Mouse (Mus musculus): ENCODE measurements around the gene Tubg1.

The Tubg1 gene

DNA sequence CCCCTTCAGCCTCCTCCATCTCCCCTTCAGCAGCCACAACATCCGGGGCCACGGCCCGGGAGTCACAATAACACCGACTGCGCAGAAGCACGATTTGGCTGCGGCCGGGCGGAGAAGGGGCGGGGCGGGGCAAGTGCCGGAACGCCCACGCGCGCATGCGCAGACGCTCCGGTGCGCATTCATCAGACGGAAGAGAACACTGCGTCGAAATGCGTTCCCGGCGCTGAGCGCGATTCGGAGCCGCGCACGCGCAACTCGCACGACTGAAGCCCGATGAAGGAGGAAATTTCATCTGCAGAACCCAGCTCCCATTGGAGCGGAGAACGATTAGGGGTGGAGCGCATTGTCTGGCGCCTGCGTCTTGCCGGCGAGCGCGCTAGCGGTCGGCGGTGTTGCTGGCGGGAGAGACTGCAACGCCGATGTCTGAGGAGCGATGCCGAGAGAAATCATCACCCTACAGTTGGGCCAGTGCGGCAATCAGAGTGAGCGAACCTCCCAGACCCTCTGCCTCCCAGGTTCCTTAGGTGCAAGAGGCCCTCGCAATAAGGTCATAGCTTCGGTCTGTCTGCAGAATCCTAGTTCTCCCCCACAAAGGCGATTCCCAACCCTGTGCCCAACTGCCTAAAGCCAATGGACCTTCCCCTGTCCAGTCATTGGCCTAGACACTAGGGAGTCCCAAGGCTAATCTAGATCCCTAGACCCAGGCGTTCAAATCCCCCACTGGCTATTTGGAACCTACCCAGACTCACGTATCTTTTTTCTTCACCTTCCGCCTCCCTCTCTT is at the start of gene Tubg1, which contains the start of gene Retreg3:
Tubg1 (plus strand) TSS at position 178 of the 784 bp plus-strand sequence.
Retreg3 (minus strand) TSS at position 133 of the 784 bp plus-strand sequence.
- ChIA-PET POLR2A (interaction anchor here (0.5 to 3.5 kb wide), 73 partner anchors 9 to 1757 kb away, joined by 3 to 23 read pairs (median 4); partner anchors contain the start of genes Cntd1 (in 2 of the 4), Cntnap1 (in 2 of the 4), Coa3 (in 2 of the 4) and Mlx (in 2 of the 4)), CTCF (interaction anchor here in 3 of 4 experiments (0.5 to 1.8 kb wide), 18 partner anchors 12 to 791 kb away, joined by 3 to 13 read pairs (median 4); partner anchors contain the start of genes Psmc3ip (in 2 of the 3), Becn1 (in 1 of the 3), Ccr10 (in 1 of the 3) and Cntd1 (in 1 of the 3))

DNA sequence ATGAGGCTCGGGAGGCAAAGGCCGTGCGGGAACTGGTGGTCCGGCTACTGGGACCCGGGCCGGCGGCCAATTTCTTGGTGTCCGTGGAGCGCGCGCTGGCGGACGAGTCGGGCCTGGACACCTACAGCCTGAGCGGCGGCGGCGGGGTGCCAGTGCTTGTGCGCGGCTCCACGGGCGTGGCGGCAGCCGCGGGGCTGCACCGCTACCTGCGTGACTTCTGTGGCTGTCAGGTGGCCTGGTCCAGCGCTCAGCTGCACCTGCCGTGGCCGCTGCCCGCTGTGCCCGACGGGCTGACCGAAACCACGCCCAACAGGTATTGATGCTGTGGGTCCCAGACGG is 49.6 kb upstream of the Tubg1 start:
- ChIA-PET CTCF (interaction anchor here (0.6 to 2.5 kb wide), 21 partner anchors 9 to 628 kb away, joined by 3 to 28 read pairs (median 4); partner anchors contain the start of genes Becn1 (in 1 of the 4), Coasy (in 1 of the 4) and Psmc3ip (in 1 of the 4)), POLR2A (interaction anchor here in 3 of 4 experiments (0.6 to 2.7 kb wide), 44 partner anchors 8 to 674 kb away, joined by 3 to 22 read pairs (median 4); partner anchors contain the start of genes Rpl27 (in 3 of the 3), Cavin1 (in 2 of the 3), Coasy (in 2 of the 3) and Hsd17b1 (in 2 of the 3))

- POLR2A ChIA-PET: interaction anchor here in 3 of 4 experiments (0.6 to 2.7 kb wide), 17 partner anchors 8 to 371 kb away, joined by 3 to 22 read pairs (median 8); partner anchors contain the start of genes Plekhh3 (in 2 of the 3), Psmc3ip (in 2 of the 3), Cavin1 (in 1 of the 3) and Cntd1 (in 1 of the 3)
- CTCF ChIA-PET: interaction anchor here (0.6 to 2.5 kb wide), 10 partner anchors 9 to 118 kb away, joined by 3 to 28 read pairs (median 3); partner anchors contain the start of gene Coasy (in 1 of the 4)
Measured at GRCm38 (mm10) chr11:101070987-101071386, 48.8 kb upstream of the Tubg1 start.

GRCm38 (mm10) chr11:101071810-101072428 is 47.8 kb upstream of the Tubg1 start:
- POLR2A ChIA-PET: interaction anchor here in 2 of 4 experiments (0.6 to 2.5 kb wide), 3 partner anchors 12 to 303 kb away, joined by 3 to 8 read pairs (median 4); no protein-coding TSS in a partner anchor

DNA sequence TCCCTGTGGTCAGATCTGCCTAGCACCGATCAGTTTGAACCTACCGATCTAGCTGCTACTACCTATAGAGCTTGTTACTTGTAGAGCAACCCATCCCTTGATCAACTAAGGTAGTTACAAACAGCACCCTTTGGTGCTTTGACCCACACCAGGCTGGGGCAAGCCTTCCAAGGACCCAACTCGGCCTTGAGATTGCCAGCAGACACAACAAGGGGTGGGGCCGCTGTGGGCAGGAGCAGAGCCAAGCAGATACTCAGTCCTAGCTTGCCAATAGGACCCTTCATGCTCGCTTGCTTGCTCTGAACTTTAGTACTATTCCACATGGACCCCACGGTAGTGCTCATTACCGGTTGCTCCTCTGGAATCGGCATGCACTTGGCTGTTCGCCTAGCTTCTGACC is 41.6 kb upstream of the Tubg1 start, which contains the start of gene Hsd17b1:
Hsd17b1 (plus strand) TSS at position 291 of the 400 bp plus-strand sequence.
- ChIA-PET POLR2A (interaction anchor here in 2 of 4 experiments (0.8 to 4.0 kb wide), 5 partner anchors 8 to 342 kb away, joined by 3 to 26 read pairs (median 6); partner anchors contain the start of genes Naglu (in 2 of the 2), Mlx (in 1 of the 2) and Psmc3ip (in 1 of the 2)), CTCF (interaction anchor here in 3 of 4 experiments (0.6 to 1.3 kb wide), 6 partner anchors 12 to 143 kb away, joined by 3 to 6 read pairs (median 4); partner anchors contain the start of gene Psmc3ip (in 1 of the 3))

More at GRCm38 (mm10) chr11:101071810-101072428, 47.8 kb upstream of the Tubg1 start:
- CTCF ChIA-PET: interaction anchor here in 1 of 4 experiments (0.7 kb wide), 1 partner anchor 21 kb away, joined by 3 read pairs; no protein-coding TSS in a partner anchor

DNA sequence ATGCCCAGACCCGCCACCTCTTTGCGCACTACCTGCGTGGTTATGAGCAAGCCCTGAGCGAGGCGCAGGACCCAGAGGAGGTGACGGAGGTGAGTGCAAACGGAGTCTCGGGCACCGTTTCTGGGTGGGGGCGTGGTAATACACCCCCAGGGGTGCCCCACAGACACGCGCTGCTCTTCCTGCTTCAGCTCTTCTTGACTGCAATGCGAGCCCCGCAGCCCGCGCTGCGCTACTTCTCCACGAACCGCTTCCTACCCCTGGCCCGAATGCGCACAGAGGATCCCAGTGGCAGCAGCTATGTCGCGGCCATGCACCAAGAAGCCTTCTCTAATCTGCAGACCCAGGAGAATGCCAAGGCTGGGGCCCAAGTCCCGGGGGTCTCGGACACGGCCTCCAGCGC is 40.0 kb upstream of the Tubg1 start:
- ChIA-PET CTCF (interaction anchor here (0.6 to 1.4 kb wide), 11 partner anchors 9 to 174 kb away, joined by 3 to 10 read pairs (median 3); partner anchors contain the start of genes Ccr10 (in 1 of the 4), Naglu (in 1 of the 4), Plekhh3 (in 1 of the 4) and Psmc3ip (in 1 of the 4)), POLR2A (interaction anchor here in 3 of 4 experiments (0.6 to 4.0 kb wide), 29 partner anchors 8 to 479 kb away, joined by 3 to 22 read pairs (median 3); partner anchors contain the start of genes Naglu (in 3 of the 3), Psmc3ip (in 2 of the 3), Stat3 (in 2 of the 3) and Plekhh3 (in 1 of the 3))

- CTCF ChIA-PET: interaction anchor here in 2 of 4 experiments (0.6 to 1.4 kb wide), 4 partner anchors 91 to 119 kb away, joined by 3 to 10 read pairs (median 6); partner anchors contain the start of gene Plekhh3 (in 1 of the 2)
- POLR2A ChIA-PET: interaction anchor here in 3 of 4 experiments (0.6 to 4.0 kb wide), 16 partner anchors 9 to 390 kb away, joined by 3 to 22 read pairs (median 4); partner anchors contain the start of genes Naglu (in 3 of the 3), Stat3 (in 2 of the 3), Plekhh3 (in 1 of the 3) and Rpl27 (in 1 of the 3)
Measured at GRCm38 (mm10) chr11:101080421-101080820, 39.3 kb upstream of the Tubg1 start.

- ChIA-PET CTCF (interaction anchor here in 3 of 4 experiments (0.6 to 1.5 kb wide), 11 partner anchors 11 to 554 kb away, joined by 3 to 12 read pairs (median 4); partner anchors contain the start of genes Acly (in 1 of the 3), Becn1 (in 1 of the 3), Plekhh3 (in 1 of the 3) and Psmc3ip (in 1 of the 3)), POLR2A (interaction anchor here in 3 of 4 experiments (0.5 to 5.4 kb wide), 30 partner anchors 12 to 762 kb away, joined by 3 to 39 read pairs (median 4); partner anchors contain the start of genes Psmc3ip (in 3 of the 3), Rpl27 (in 3 of the 3), Naglu (in 2 of the 3) and Cntnap1 (in 1 of the 3))
Measured at GRCm38 (mm10) chr11:101081659-101082058, 38.1 kb upstream of the Tubg1 start.

GRCm38 (mm10) chr11:101082208-101083082 is 37.3 kb upstream of the Tubg1 start, which contains the start of gene Coasy:
Coasy (plus strand) TSS chr11:101082565.
- POLR2A ChIA-PET: interaction anchor here in 3 of 4 experiments (0.6 to 5.4 kb wide), 35 partner anchors 12 to 762 kb away, joined by 3 to 39 read pairs (median 4); partner anchors contain the start of genes Psmc3ip (in 3 of the 3), Rpl27 (in 3 of the 3), Naglu (in 2 of the 3) and Plekhh3 (in 2 of the 3)
- CTCF ChIA-PET: interaction anchor here (0.6 to 1.5 kb wide), 23 partner anchors 9 to 555 kb away, joined by 3 to 12 read pairs (median 4); partner anchors contain the start of genes Psmc3ip (in 3 of the 4), Acly (in 1 of the 4), Becn1 (in 1 of the 4) and Naglu (in 1 of the 4)

DNA sequence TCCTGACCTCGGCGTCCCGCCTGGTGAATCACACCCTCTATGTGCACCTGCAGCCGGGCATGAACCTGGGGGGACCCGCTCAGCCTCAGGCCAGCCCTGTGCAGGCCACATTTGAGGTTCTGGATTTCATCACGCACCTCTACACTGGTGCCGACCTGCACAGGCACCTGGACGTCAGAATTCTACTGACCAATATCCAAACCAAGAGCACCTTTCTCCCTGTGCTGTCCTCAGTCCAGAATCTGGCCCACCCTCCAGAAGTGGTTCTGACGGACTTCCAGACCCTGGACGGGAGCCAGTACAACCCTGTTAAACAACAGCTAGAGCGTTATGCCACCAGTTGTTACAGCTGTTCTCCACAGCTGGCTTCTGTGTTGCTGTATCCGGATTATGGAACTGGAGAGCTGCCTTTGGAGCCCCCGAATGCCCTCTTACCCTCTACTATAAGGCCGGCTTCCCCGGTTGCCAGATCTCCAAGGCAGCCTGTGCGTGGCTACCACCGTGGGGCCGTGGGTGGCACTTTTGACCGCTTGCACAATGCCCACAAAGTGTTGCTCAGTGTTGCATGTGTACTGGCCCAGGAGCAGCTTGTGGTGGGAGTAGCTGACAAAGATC is 36.5 kb upstream of the Tubg1 start:
- ChIA-PET POLR2A (interaction anchor here in 3 of 4 experiments (0.6 to 5.4 kb wide), 15 partner anchors 8 to 763 kb away, joined by 3 to 39 read pairs (median 7); partner anchors contain the start of genes Naglu (in 2 of the 3), Psmc3ip (in 2 of the 3), Rpl27 (in 2 of the 3) and Becn1 (in 1 of the 3)), CTCF (interaction anchor here (0.6 to 1.5 kb wide), 16 partner anchors 9 to 233 kb away, joined by 3 to 12 read pairs (median 4); partner anchors contain the start of genes Becn1 (in 1 of the 4), Naglu (in 1 of the 4), Plekhh3 (in 1 of the 4) and Psmc3ip (in 1 of the 4))

- CTCF ChIA-PET: interaction anchor here in 1 of 4 experiments (0.6 to 1.4 kb wide), 2 partner anchors 11 to 48 kb away, joined by 3 to 4 read pairs; partner anchors contain the start of gene Psmc3ip
- POLR2A ChIA-PET: interaction anchor here in 3 of 4 experiments (0.6 to 5.4 kb wide), 6 partner anchors 9 to 211 kb away, joined by 3 to 39 read pairs (median 9); partner anchors contain the start of genes Psmc3ip (in 2 of the 3) and Naglu (in 1 of the 3)
Measured at GRCm38 (mm10) chr11:101084246-101084645, 35.5 kb upstream of the Tubg1 start.

GRCm38 (mm10) chr11:101084811-101085210 is 34.9 kb upstream of the Tubg1 start:
- CTCF ChIA-PET: interaction anchor here in 1 of 4 experiments (0.6 to 1.4 kb wide), 2 partner anchors 11 to 47 kb away, joined by 3 to 4 read pairs; partner anchors contain the start of gene Psmc3ip
- POLR2A ChIA-PET: interaction anchor here in 2 of 4 experiments (1.0 to 5.4 kb wide), 5 partner anchors 9 to 91 kb away, joined by 3 to 39 read pairs (median 8); partner anchors contain the start of genes Psmc3ip (in 2 of the 2) and Naglu (in 1 of the 2)

GRCm38 (mm10) chr11:101085617-101086322 is 34.0 kb upstream of the Tubg1 start:
- ChIA-PET POLR2A (interaction anchor here in 3 of 4 experiments (0.6 to 6.2 kb wide), 12 partner anchors 8 to 216 kb away, joined by 3 to 39 read pairs (median 4); partner anchors contain the start of genes Psmc3ip (in 3 of the 3), Becn1 (in 1 of the 3), Hsd17b1 (in 1 of the 3) and Naglu (in 1 of the 3)), CTCF (interaction anchor here in 2 of 4 experiments (0.5 to 1.5 kb wide), 3 partner anchors 9 to 144 kb away, joined by 4 to 8 read pairs (median 5); partner anchors contain the start of gene Psmc3ip (in 1 of the 2))
